Mouse (Mus musculus): ENCODE data around the gene Atrnl1. TPM values are rescaled to one million over a fixed set of nuclear protein-coding genes. Genes with fewer than 3 reads are reported as not detected.
"Not testable (repeated sequence)": the region's sequence is repeated elsewhere in the genome, so short reads cannot be mapped to it uniquely, and the experiment has no call there.

Atrnl1 gene
- polyA plus RNA-seq, 1 experiment from 2014 or later, result 4.0 TPM

GRCm38 (mm10) chr19:57658111-57659091, 47.6 kb downstream of the Atrnl1 start:
- no peak overlapping the region for H3K27ac ChIP-seq
- WGBS, result 90% methylated on average over 8 of the region's 8 CpGs
- peaks cover 39% of the 10 kb centered on the region for H3K36me3 ChIP-seq (replicated peaks)
- no peak overlapping the region for H3K4me3 ChIP-seq
- H3K4me1 ChIP-seq, result no peaks in the 10 kb centered on the region
- no peak for DNase-seq (ENCODE audit: extremely low spot score, low spot score)
- H3K27me3 ChIP-seq (ENCODE audit: poor library complexity, severe bottlenecking), result no peaks in the 10 kb centered on the region
- no peaks in the 10 kb centered on the region for H3K9me3 ChIP-seq

DNA sequence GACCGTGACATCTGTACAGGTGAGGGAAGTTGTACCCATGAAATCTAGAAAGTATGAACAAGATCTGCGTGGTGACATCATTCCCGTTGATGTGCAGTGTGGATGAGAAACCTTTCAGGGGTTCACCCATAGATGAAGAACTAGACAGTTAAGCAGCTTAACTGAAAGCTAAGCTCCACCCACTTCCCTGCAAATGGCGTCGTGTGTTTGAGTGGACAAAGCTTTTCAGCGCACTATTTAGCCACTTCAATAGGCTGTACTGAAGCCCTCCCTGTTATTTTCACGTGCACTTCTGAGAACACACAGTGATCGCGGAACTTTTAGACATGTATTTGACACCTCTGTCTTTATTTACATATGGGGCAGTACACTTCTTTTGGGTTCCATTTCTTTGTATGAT, 56.2 kb downstream of the Atrnl1 start:
- Histone ChIP-seq H3K4me3 (no peak overlapping the region), H3K27me3 (ENCODE audit: poor library complexity, severe bottlenecking) (no peaks in the 10 kb centered on the region), H3K27ac (no peak overlapping the region), H3K9me3 (no peaks in the 10 kb centered on the region), H3K36me3 (replicated peaks) (peaks cover 37% of the 10 kb centered on the region), H3K4me1 (peaks cover 4% of the 10 kb centered on the region; the same call in 1 of the 2 replicates)
- 70% methylated on average over 9 of the region's 9 CpGs for WGBS
- DNase-seq (ENCODE audit: extremely low spot score, low spot score), result no peak

DNA sequence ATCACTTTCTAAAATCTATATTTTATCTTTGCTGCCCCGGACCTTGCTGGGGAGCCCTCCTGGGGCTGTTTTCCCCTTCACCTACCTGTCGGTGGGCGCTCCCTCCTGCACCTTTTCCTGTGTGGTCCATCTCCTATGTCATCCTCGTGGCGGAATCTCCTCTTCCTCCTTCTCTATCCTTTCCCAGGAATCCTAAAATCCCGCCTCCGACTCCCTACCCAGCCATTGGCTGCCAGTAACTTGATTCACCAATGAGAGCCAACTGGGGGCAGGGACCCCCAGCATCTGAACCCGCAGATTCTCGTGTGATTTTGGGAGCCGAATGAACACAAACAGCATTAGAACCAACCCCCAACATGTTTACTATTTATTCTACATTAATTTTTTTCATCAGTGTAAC, 57.1 kb downstream of the Atrnl1 start:
- H3K27ac ChIP-seq, result no peak overlapping the region
- DNase-seq (ENCODE audit: extremely low spot score, low spot score), result no peak
- no peaks in the 10 kb centered on the region for H3K27me3 ChIP-seq (ENCODE audit: poor library complexity, severe bottlenecking)
- WGBS, result 94% methylated on average over 10 of the region's 10 CpGs
- no peaks in the 10 kb centered on the region for H3K9me3 ChIP-seq
- peaks cover 36% of the 10 kb centered on the region for H3K36me3 ChIP-seq (replicated peaks)
- H3K4me1 ChIP-seq, result peaks cover 4% of the 10 kb centered on the region; the same call in 1 of the 2 replicates
- H3K4me3 ChIP-seq, result no peak overlapping the region

DNA sequence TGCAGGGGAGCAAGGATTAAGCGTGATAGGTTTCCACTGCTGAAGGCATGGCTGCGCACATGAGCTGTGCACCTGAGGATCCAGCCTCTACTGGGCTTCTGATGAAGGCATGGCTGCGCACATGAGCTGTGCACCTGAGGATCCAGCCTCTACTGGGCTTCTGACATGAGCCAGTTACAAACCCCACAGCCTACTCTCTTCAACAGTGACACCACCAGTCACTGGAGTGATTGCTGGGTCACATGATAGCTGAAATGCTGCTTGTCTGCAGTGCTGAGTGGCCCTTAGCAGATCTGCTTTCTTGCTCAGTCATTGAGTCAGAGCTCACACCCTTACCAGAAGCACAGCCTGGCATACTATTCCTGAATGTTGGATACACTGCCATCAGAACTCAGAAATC, 68.6 kb downstream of the Atrnl1 start:
- Histone ChIP-seq H3K9me3 (no peaks in the 10 kb centered on the region), H3K4me1 (no peaks in the 10 kb centered on the region), H3K27me3 (ENCODE audit: poor library complexity, severe bottlenecking) (no peaks in the 10 kb centered on the region), H3K4me3 (no peak overlapping the region), H3K27ac (no peak overlapping the region), H3K36me3 (replicated peaks) (0 out of 2 replicates have a peak, but pooled peaks cover 2% of the 10 kb centered on the region)
- no peak for DNase-seq (ENCODE audit: extremely low spot score, low spot score)
- 95% methylated on average over 3 of the region's 3 CpGs for whole genome bisulfite sequencing

DNA sequence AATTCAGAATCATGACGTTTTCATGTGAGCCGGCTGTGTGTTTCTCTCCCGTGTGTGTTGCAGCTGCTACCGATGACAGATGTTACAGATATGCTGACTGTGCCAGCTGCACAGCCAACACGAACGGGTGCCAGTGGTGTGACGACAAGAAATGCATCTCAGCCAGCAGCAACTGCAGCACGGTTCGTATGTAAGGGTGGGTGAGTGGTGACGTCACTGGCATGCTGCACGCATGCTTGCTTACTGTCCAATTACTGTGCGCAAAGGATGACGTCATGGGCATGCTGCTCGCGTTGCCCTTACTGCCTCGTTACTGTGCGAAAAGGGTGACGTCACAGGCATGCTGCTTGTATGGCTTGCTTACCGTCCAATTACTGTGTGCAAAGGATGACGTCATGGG, 75.8 kb downstream of the Atrnl1 start:
- H3K4me1 ChIP-seq, result no peaks in the 10 kb centered on the region
- no peak overlapping the region for H3K4me3 ChIP-seq
- no peak for DNase-seq (ENCODE audit: extremely low spot score, low spot score)
- H3K27me3 ChIP-seq (ENCODE audit: poor library complexity, severe bottlenecking), result no peaks in the 10 kb centered on the region
- 93% methylated on average over 20 of the region's 20 CpGs for WGBS
- H3K36me3 ChIP-seq (replicated peaks), result peaks cover 8% of the 10 kb centered on the region
- H3K9me3 ChIP-seq, result no peaks in the 10 kb centered on the region
- H3K27ac ChIP-seq, result no peak overlapping the region

- H3K36me3 ChIP-seq (replicated peaks), result peaks cover 35% of the 10 kb centered on the region
- no peaks in the 10 kb centered on the region for H3K4me1 ChIP-seq
- no peak for DNase-seq (ENCODE audit: extremely low spot score, low spot score)
- no peaks in the 10 kb centered on the region; the same call in 1 of the 2 replicates for H3K9me3 ChIP-seq
- H3K27me3 ChIP-seq (ENCODE audit: poor library complexity, severe bottlenecking), result no peaks in the 10 kb centered on the region
- 86% methylated on average over 3 of the region's 3 CpGs for WGBS
- no peak overlapping the region for H3K27ac ChIP-seq
- H3K4me3 ChIP-seq, result no peak overlapping the region
Measured at GRCm38 (mm10) chr19:57692566-57692965, 81.7 kb downstream of the Atrnl1 start.

DNA sequence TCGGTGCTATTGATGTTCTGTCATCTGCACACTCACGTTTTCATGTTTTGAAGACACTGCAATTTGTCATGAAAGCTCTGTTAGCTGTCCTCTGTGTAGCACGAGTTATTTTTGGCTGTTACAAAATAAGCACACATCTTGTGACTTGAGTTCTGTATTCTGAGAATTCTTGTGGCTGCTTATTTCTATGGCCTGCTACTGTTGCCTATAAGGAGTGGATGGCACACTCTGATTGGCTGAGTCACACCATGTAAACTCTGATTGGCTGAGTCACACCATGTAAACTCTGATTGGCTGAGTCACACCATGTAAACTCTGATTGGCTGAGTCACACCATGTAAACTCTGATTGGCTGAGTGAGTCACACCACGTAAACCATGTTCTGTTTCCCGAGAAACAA, 85.9 kb downstream of the Atrnl1 start:
- peaks cover 48% of the 10 kb centered on the region for H3K36me3 ChIP-seq (replicated peaks)
- H3K4me3 ChIP-seq; H3K9me3 ChIP-seq; H3K27me3 ChIP-seq (ENCODE audit: poor library complexity, severe bottlenecking); H3K27ac ChIP-seq; H3K4me1 ChIP-seq; DNase-seq (ENCODE audit: extremely low spot score, low spot score): not testable (repeated sequence)
- 95% methylated on average over 5 of the region's 5 CpGs for WGBS

- H3K27ac ChIP-seq, result no peak overlapping the region
- peaks cover 48% of the 10 kb centered on the region for H3K36me3 ChIP-seq (replicated peaks)
- WGBS, result 85% methylated on average over 5 of the region's 5 CpGs
- no peaks in the 10 kb centered on the region for H3K4me1 ChIP-seq
- H3K9me3 ChIP-seq, result no peaks in the 10 kb centered on the region
- H3K27me3 ChIP-seq (ENCODE audit: poor library complexity, severe bottlenecking), result no peaks in the 10 kb centered on the region
- DNase-seq (ENCODE audit: extremely low spot score, low spot score), result no peak
- no peak overlapping the region for H3K4me3 ChIP-seq
Measured at GRCm38 (mm10) chr19:57713138-57713537, 102.3 kb downstream of the Atrnl1 start.

GRCm38 (mm10) chr19:57724920-57725319, 114.1 kb downstream of the Atrnl1 start:
- WGBS, result 85% methylated on average over 6 of the region's 6 CpGs
- DNase-seq (ENCODE audit: extremely low spot score, low spot score), result no peak
- H3K27me3 ChIP-seq (ENCODE audit: poor library complexity, severe bottlenecking), result no peaks in the 10 kb centered on the region
- no peaks in the 10 kb centered on the region for H3K4me1 ChIP-seq
- H3K9me3 ChIP-seq, result no peaks in the 10 kb centered on the region
- H3K4me3 ChIP-seq, result no peak overlapping the region
- peaks cover 10% of the 10 kb centered on the region for H3K36me3 ChIP-seq (replicated peaks)
- H3K27ac ChIP-seq, result no peak overlapping the region

DNA sequence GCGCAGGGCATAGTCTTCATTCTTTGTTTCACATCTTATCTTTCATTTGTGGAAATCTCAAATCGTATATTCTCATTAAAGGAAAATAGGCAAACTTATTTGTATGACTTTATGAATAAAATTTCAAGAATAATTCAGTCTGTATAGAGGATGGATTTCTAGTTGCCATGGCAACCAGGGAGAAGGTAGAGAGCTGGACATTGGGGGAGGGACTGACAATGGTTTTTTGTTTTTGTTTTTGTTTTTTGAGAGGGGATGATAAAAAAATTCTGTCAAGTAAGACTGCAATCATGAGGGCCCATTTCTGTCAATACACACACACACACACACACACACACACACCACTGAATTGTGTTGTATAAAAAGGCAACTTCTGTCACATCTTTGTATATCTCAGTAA, 114.5 kb downstream of the Atrnl1 start:
- Histone ChIP-seq H3K36me3 (replicated peaks) (peaks cover 11% of the 10 kb centered on the region), H3K4me3 (no peak overlapping the region), H3K27ac (no peak overlapping the region), H3K4me1 (no peaks in the 10 kb centered on the region), H3K27me3 (ENCODE audit: poor library complexity, severe bottlenecking) (no peaks in the 10 kb centered on the region), H3K9me3 (no peaks in the 10 kb centered on the region)
- no peak for DNase-seq (ENCODE audit: extremely low spot score, low spot score)
- WGBS, result 97% methylated on average over 2 of the region's 2 CpGs

DNA sequence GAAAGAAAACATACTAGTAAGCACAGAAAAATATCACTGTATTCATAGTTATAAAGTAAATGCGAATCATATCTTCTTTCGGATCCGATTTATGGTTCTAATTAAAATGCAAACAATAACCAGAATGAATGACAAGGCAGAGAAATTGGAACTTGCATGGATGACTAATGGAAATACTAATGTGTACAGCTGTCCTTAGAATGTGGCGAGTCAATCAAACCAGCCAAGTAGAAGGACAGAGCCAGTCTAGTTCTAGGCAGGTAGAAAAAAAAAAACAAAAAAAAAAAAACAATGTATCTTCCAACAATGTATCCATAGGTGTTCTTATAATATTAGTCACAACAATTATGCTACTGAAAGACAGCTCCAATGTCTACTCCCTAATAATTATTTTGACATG, 116.2 kb downstream of the Atrnl1 start:
- Histone ChIP-seq H3K27ac (no peak overlapping the region), H3K36me3 (replicated peaks) (peaks cover 17% of the 10 kb centered on the region), H3K9me3 (no peaks in the 10 kb centered on the region), H3K4me3 (no peak overlapping the region), H3K4me1 (no peaks in the 10 kb centered on the region), H3K27me3 (ENCODE audit: poor library complexity, severe bottlenecking) (no peaks in the 10 kb centered on the region)
- 95% methylated on average over 4 of the region's 4 CpGs for WGBS
- no peak for DNase-seq (ENCODE audit: extremely low spot score, low spot score)

DNA sequence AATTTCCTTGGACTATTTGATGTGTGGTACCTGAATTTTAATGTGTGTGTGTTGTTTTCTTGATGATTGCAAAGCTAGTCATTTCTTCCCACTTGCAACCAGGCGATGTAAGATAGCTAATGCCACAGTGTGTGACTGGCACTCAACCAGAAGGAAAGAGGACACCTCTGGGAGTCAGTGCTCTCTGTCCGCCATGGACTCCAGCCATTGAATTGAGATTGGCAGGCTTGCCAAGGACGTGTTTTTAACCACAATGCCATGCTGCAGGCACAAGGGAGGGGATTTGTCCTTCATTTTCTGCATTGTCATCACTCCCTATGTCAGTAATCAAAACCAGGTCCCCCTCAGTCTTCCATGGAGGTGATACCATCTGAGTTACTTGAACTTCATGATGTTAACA, 126.6 kb downstream of the Atrnl1 start:
- Histone ChIP-seq H3K4me3 (no peak overlapping the region), H3K27me3 (ENCODE audit: poor library complexity, severe bottlenecking) (no peaks in the 10 kb centered on the region), H3K36me3 (replicated peaks) (peaks cover 31% of the 10 kb centered on the region), H3K9me3 (no peaks in the 10 kb centered on the region), H3K4me1 (no peaks in the 10 kb centered on the region), H3K27ac (no peak overlapping the region)
- WGBS, result 87% methylated on average over 3 of the region's 3 CpGs
- no peak for DNase-seq (ENCODE audit: extremely low spot score, low spot score)

DNA sequence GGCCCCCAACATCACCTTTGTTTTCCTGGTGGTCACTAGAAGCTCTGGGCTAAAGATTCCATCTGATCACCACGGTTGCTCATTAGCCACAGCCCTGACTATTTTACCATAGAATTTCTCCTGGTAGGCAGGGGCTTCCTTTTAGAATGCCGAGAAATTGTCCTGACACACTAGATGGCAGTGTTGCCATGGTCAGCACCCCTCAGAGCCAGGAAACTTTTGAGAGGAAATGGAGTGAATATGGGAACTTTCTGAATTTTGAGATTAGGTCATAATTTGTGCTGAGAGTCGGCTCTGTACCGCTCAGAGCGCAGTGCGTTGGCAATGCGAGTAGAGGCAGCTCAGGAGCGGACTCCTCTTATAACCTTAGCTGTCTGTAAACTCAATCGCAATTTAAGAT, 134.7 kb downstream of the Atrnl1 start:
- Histone ChIP-seq H3K4me3 (no peak overlapping the region), H3K27ac (no peak overlapping the region), H3K27me3 (ENCODE audit: poor library complexity, severe bottlenecking) (no peaks in the 10 kb centered on the region), H3K36me3 (replicated peaks) (0 out of 2 replicates have a peak, but pooled peaks cover 3% of the 10 kb centered on the region), H3K4me1 (no peaks in the 10 kb centered on the region), H3K9me3 (no peaks in the 10 kb centered on the region)
- 74% methylated on average over 9 of the region's 9 CpGs for WGBS
- DNase-seq (ENCODE audit: extremely low spot score, low spot score), result no peak

All from forebrain, embryonic 10.5 days (tissue).